10 mouse cellular contexts compared by ENCODE assay signal in genomic region chr6:85193381-85194318, GRCm38 (mm10). TPM values are rescaled to one million over a fixed set of nuclear protein-coding genes. Genes with fewer than 3 reads are reported as not detected.
A peak's percentile ranks its signal among the peaks of the same experiment; 100 is the strongest.
DNase-seq lines count a peak whose midpoint lies in the region; ATAC-seq lines count a peak whose summit lies in the region.
"Had no signal": no experiment of that assay in that cellular context is flagged by ENCODE, and none has a peak within 500 bp of the region (broad histone marks: within the 10 kb centered on the region; RNA-seq: fewer than 3 reads in every experiment).

No protein-coding gene starts in this region.

- peaks cover 62% of the 10 kb centered on the region for H3K4me1 ChIP-seq in forebrain, embryonic 10.5 days
- 0 out of 2 replicates have a peak, but pooled peaks cover 3% of the 10 kb centered on the region for H3K4me1 ChIP-seq in limb, embryonic 11.5 days (ENCODE audit: control insufficient read depth, insufficient read depth, low read length)

- peak overlapping the region; percentile 78 for H3K4me3 ChIP-seq in forebrain, embryonic 10.5 days
- no peak overlapping the region for H3K4me3 ChIP-seq in limb, embryonic 11.5 days (ENCODE audit: low read depth, low read length)

- ATAC-seq in limb, embryonic 11.5 days (ENCODE audit: insufficient number of reproducible peaks, low FRiP score, low TSS enrichment, low read depth): no peak

- H3K27ac ChIP-seq in forebrain, embryonic 10.5 days: peak overlapping the region; percentile 69; the same call in 1 of the 2 replicates
- H3K27ac ChIP-seq in limb, embryonic 11.5 days (replicated peaks; ENCODE audit: low read depth, low read length): no peak overlapping the region

- H3K9ac ChIP-seq in limb, embryonic 11.5 days (ENCODE audit: low read length): no peak overlapping the region

- DNase-seq in layer of hippocampus, postnatal 10 days (ENCODE audit: low spot score in 2 of 2): peak; percentile 50 to 64
- no peak for DNase-seq in layer of hippocampus, adult 18-20 months (ENCODE audit: low spot score in 2 of 2)
- DNase-seq in forebrain, embryonic 10.5 days (ENCODE audit: extremely low spot score, low spot score): no peak
- peak; percentile 50 for DNase-seq in limb, embryonic 11.5 days (ENCODE audit: low spot score)
- DNase-seq in thymus, postnatal 0 days (ENCODE audit: low spot score): peak; percentile 73
- DNase-seq in ovary, postnatal 14 days (ENCODE audit: low spot score): no peak
- no peak for DNase-seq in urinary bladder, postnatal 36 days (ENCODE audit: low spot score in 2 of 2)
- no peak for DNase-seq in adipocyte (ENCODE audit: low spot score)
- DNase-seq: cerebellum, adult 9-11 months; gastrocnemius, postnatal 36 days had no signal

- peaks cover 77% of the 10 kb centered on the region for H3K36me3 ChIP-seq in forebrain, embryonic 10.5 days (replicated peaks)
- H3K36me3 ChIP-seq in limb, embryonic 11.5 days (ENCODE audit: control insufficient read depth, insufficient read depth, low read length): no peaks in the 10 kb centered on the region

- no peak overlapping the region; the same call in 1 of the 2 replicates for H3K4me2 ChIP-seq in limb, embryonic 11.5 days (ENCODE audit: low read depth, severe bottlenecking)

- peaks cover 96% of the 10 kb centered on the region for H3K27me3 ChIP-seq in forebrain, embryonic 10.5 days (ENCODE audit: poor library complexity, severe bottlenecking)
- peaks cover 70% of the 10 kb centered on the region for H3K27me3 ChIP-seq in limb, embryonic 11.5 days (ENCODE audit: control insufficient read depth, insufficient read depth, low read length)

- H3K9me3 ChIP-seq in forebrain, embryonic 10.5 days: no peaks in the 10 kb centered on the region
- H3K9me3 ChIP-seq in limb, embryonic 11.5 days (ENCODE audit: control insufficient read depth, low read length): no peaks in the 10 kb centered on the region

- 4% methylated on average over 29 of the region's 29 CpGs for WGBS in forebrain, embryonic 10.5 days
- 2% methylated on average over 27 of the region's 29 CpGs for WGBS in limb, embryonic 11.5 days

RNA-seq across cellular contexts. Expression of gene Emx1, which starts 6.4 kb away (rescaled TPM):
- total RNA-seq in layer of hippocampus, postnatal 10 days (2021): 10 to 100 TPM; 22.1 to 23.1 TPM
- total RNA-seq in layer of hippocampus, adult 18-20 months (2021): 10 to 100 TPM; 17.0 to 19.3 TPM
- polyA plus RNA-seq in forebrain, embryonic 10.5 days (2016; fragmentation: Nextera tagmentation; extraction: Ambion mirVana): 26.5 and 35.8 TPM in 2 replicates
- 0.34 and 1.4 TPM in 2 replicates for polyA plus RNA-seq in limb, embryonic 11.5 days (2014; fragmentation: Nextera tagmentation; extraction: Ambion mirVana)
- 0.10 TPM in 1 of 2 replicates, not detected in the other for polyA plus RNA-seq in thymus, postnatal 0 days (2015; fragmentation: Nextera tagmentation; extraction: Ambion mirVana)
- total RNA-seq: gastrocnemius, postnatal 36 days had no signal

RNA-seq across cellular contexts. Expression of gene Spr, which starts 56.1 kb away (rescaled TPM):
- total RNA-seq in layer of hippocampus, postnatal 10 days (2021): 10 to 100 TPM; 52.0 to 53.8 TPM
- total RNA-seq in layer of hippocampus, adult 18-20 months (2021): 10 to 100 TPM; 54.5 to 55.2 TPM
- 57.4 and 59.1 TPM in 2 replicates for polyA plus RNA-seq in forebrain, embryonic 10.5 days (2016; fragmentation: Nextera tagmentation; extraction: Ambion mirVana)
- 63.3 and 77.8 TPM in 2 replicates for polyA plus RNA-seq in limb, embryonic 11.5 days (2014; fragmentation: Nextera tagmentation; extraction: Ambion mirVana)
- 39.0 and 42.0 TPM in 2 replicates for polyA plus RNA-seq in thymus, postnatal 0 days (2015; fragmentation: Nextera tagmentation; extraction: Ambion mirVana)

Comparison
In these comparisons a context has a peak if more than half of its experiments do, and no peak if none do; other contexts are left out.
1. DNase-seq: peak in layer of hippocampus, postnatal 10 days (2 of 2), limb, embryonic 11.5 days (single experiment) and thymus, postnatal 0 days (single experiment); none in layer of hippocampus, adult 18-20 months (0 of 2), forebrain, embryonic 10.5 days (single experiment), ovary, postnatal 14 days (single experiment), urinary bladder, postnatal 36 days (0 of 2) and adipocyte (single experiment).
2. RNA of gene Emx1, which starts 6.4 kb away (polyA plus RNA-seq): 26.5 to 35.8 TPM in forebrain, embryonic 10.5 days; 0.34 to 1.4 TPM in limb, embryonic 11.5 days and 0.10 TPM in thymus, postnatal 0 days; every median in the first group is over 10 times any median in the second.